Mouse (Mus musculus) limb, embryonic 11.5 days (tissue): ENCODE data around the gene Cntn5. TPM values are rescaled to one million over a fixed set of nuclear protein-coding genes. Genes with fewer than 3 reads are reported as not detected.

Experiments used
- ATAC-seq: fragments of 200-750 bp; cut with Nextera tagmentation; 2 replicates; pipeline ENCODE4 v1.8.0; 2017; ENCODE audit warnings: low read depth; ENCODE audit not compliant: insufficient number of reproducible peaks, low FRiP score, low TSS enrichment
- DNase-seq: peaks from one replicate; pipeline ENCODE4 v3.0.0-alpha.2; 2015; ENCODE audit warnings: low spot score
- H3K27ac ChIP-seq: fragments of 300-500 bp; sonication (generic); replicated peaks from 2 replicates; pipeline ENCODE4 v1.5.1; 2014; ENCODE audit warnings: low read depth, mild to moderate bottlenecking, low read length
- H3K27me3 ChIP-seq: fragments of 300-500 bp; sonication (generic); 2 replicates; pipeline ENCODE4 v1.6.1; 2014; ENCODE audit warnings: mild to moderate bottlenecking, low read length, mixed read lengths; ENCODE audit not compliant: control insufficient read depth, insufficient read depth
- H3K36me3 ChIP-seq: fragments of 300-500 bp; sonication (generic); 2 replicates; pipeline ENCODE4 v1.6.1; 2014; ENCODE audit warnings: mild to moderate bottlenecking, low read length, moderate library complexity, mixed read lengths; ENCODE audit not compliant: control insufficient read depth, insufficient read depth
- H3K4me1 ChIP-seq: fragments of 300-500 bp; sonication (generic); 2 replicates; pipeline ENCODE4 v1.6.1; 2014; ENCODE audit warnings: low read length, mixed read lengths; ENCODE audit not compliant: control insufficient read depth, insufficient read depth
- H3K4me2 ChIP-seq: fragments of 300-500 bp; sonication (generic); 2 replicates; pipeline ENCODE4 v1.6.1; 2014; ENCODE audit warnings: low read depth, mild to moderate bottlenecking, moderate library complexity; ENCODE audit not compliant: severe bottlenecking
- H3K4me3 ChIP-seq: fragments of 300-500 bp; sonication (generic); 2 replicates; pipeline ENCODE4 v1.5.1; 2014; ENCODE audit warnings: low read depth, low read length
- H3K9ac ChIP-seq: fragments of 300-500 bp; sonication (generic); 2 replicates; pipeline ENCODE4 v1.6.1; 2014; ENCODE audit warnings: mild to moderate bottlenecking, low read length
- H3K9me3 ChIP-seq: fragments of 300-500 bp; sonication (generic); 2 replicates; pipeline ENCODE4 v1.6.1; 2016; ENCODE audit warnings: low read length; ENCODE audit not compliant: control insufficient read depth
- WGBS: fragments of 180-500 bp; shearing (Covaris S2); extraction: QIAGEN DNeasy Blood & Tissue Kit; methylation state at CpG from one replicate; pipeline ENCODE4 v1.1.7; 2014; 5-methylcytosine and 5-hydroxymethylcytosine counted together
- polyA plus RNA-seq: library from polyadenylated mRNA; unstranded; fragments of >200 nt; fragmentation: Nextera tagmentation; extraction: Ambion mirVana; gene quantifications from 2 replicates; pipeline ENCODE4 v1.2.1, GENCODE M21; 2014

The Cntn5 gene
- polyA plus RNA-seq, 1 experiment from 2014 or later = 0.53 TPM

DNA sequence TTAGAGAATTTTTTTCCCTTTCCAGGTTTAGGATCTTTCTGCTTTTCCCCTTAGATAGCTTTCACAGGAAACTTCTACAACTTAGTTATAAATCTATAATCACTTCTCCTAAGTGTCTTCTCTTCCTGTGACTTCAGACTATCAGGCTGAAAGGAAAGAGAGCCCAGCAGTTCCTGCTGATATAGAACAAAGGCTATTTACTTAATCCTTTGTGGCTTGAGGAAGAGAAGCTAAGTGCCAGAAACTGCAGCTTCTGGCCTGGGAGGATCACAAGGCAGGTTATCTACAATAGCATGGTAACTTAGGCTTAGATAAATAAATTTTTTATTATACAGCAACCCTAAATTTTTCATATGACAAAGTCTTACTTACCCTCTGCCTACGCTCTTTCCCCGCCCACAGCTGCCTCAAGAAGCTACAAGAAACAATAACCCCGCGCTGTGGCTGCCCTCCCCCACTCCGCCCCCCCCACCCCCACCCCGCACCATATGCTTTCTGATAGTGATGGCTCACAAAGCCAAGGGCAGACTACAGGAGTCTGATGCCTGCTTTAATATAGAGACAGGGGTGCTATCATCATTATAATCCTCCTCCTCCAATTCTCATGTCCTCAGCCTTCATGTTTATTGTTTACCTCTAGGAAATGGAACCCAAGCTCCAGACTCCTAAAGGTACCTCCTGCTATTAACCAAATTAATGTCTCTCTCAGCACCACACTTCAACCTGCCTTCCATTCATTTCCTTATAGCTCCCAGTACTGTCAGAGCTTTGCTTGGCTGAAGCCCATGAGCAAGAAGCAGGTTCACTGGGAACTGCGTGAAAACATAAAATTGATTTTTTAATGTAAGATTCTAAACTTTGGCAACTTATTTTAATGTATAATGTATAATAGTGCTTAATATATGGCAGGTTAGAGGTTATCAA lies 1032.2 kb downstream of the Cntn5 start:
- H3K4me3 ChIP-seq = no peak overlapping the region
- no peak overlapping the region for H3K4me2 ChIP-seq
- H3K4me1 ChIP-seq = no peaks in the 10 kb centered on the region
- H3K27ac ChIP-seq = no peak overlapping the region
- DNase-seq (no peak), ATAC-seq (no peak)
- no peaks in the 10 kb centered on the region for H3K36me3 ChIP-seq
- WGBS = 53% methylated on average over 7 of the region's 7 CpGs
- no peak overlapping the region for H3K9ac ChIP-seq
- no peaks in the 10 kb centered on the region for H3K27me3 ChIP-seq
- H3K9me3 ChIP-seq = no peaks in the 10 kb centered on the region

GRCm38 (mm10) chr9:9860631-9861030 lies 1043.9 kb downstream of the Cntn5 start:
- Histone ChIP-seq H3K36me3 (no peaks in the 10 kb centered on the region), H3K9me3 (no peaks in the 10 kb centered on the region), H3K4me1 (no peaks in the 10 kb centered on the region), H3K27me3 (no peaks in the 10 kb centered on the region), H3K4me2 (no peak overlapping the region), H3K9ac (no peak overlapping the region), H3K4me3 (no peak overlapping the region), H3K27ac (no peak overlapping the region)
- DNase-seq = no peak
- 89% methylated on average over 3 of the region's 3 CpGs for WGBS
- no peak for ATAC-seq

- no peaks in the 10 kb centered on the region for H3K27me3 ChIP-seq
- H3K4me1 ChIP-seq = no peaks in the 10 kb centered on the region
- WGBS = 73% methylated on average over 1 of the region's 1 CpGs
- no peak for ATAC-seq
- H3K4me2 ChIP-seq = no peak overlapping the region
- DNase-seq = no peak
- no peaks in the 10 kb centered on the region for H3K36me3 ChIP-seq
- no peak overlapping the region for H3K9ac ChIP-seq
- H3K4me3 ChIP-seq = no peak overlapping the region
- no peaks in the 10 kb centered on the region for H3K9me3 ChIP-seq
- H3K27ac ChIP-seq = no peak overlapping the region
These were observed 1045.3 kb downstream of the Cntn5 start for GRCm38 (mm10) chr9:9859323-9859722.

GRCm38 (mm10) chr9:9854791-9855190 lies 1049.8 kb downstream of the Cntn5 start:
- Histone ChIP-seq H3K27me3 (no peaks in the 10 kb centered on the region), H3K4me2 (no peak overlapping the region), H3K4me1 (no peaks in the 10 kb centered on the region), H3K27ac (no peak overlapping the region), H3K9ac (no peak overlapping the region), H3K9me3 (no peaks in the 10 kb centered on the region), H3K4me3 (no peak overlapping the region), H3K36me3 (no peaks in the 10 kb centered on the region)
- no peak for ATAC-seq
- 77% methylated on average over 1 of the region's 1 CpGs for WGBS
- no peak for DNase-seq

DNA sequence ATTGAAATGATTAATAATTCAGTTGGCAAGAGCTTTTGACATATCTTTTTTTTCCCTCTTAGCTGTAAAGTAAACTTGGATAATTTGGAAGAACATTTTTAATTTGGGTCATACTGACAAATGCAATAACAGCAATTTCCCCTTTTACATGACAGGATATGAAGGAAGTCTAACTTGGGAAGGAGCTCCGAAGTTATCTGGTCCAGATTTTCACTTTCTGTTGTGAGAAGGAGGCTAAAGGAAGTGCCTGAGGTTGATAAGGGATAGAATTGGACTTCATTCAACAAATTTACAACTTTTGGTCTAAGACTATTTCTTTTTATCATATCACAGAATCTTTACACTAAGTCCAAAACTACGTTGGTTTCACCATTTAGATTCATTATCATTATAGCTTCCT lies 1074.3 kb downstream of the Cntn5 start:
- Histone ChIP-seq H3K9ac (no peak overlapping the region), H3K36me3 (no peaks in the 10 kb centered on the region), H3K4me1 (no peaks in the 10 kb centered on the region), H3K4me3 (no peak overlapping the region), H3K27ac (no peak overlapping the region), H3K9me3 (no peaks in the 10 kb centered on the region), H3K4me2 (no peak overlapping the region), H3K27me3 (no peaks in the 10 kb centered on the region)
- WGBS = 75% methylated on average over 2 of the region's 2 CpGs
- DNase-seq = no peak
- no peak for ATAC-seq

DNA sequence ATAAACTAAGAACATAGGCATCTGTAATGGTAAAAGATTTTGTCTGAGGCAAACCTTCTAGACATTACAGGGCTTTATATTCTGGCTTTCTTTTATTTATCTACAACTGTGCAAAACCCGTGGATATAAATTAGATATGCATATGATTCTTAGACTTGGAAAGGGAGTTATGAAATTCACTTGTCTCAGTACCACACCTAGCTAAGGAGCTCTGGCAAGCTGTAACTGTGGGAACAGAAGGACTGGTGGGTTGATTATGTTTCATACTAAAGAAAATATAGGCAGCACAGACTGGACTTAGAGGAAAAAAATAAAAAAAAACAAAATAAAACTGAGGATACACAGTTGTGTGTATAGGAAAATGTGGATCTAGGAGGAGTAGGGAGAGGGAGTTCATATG lies 1084.6 kb downstream of the Cntn5 start:
- Histone ChIP-seq H3K27me3 (no peaks in the 10 kb centered on the region), H3K4me2 (no peak overlapping the region), H3K27ac (no peak overlapping the region), H3K4me1 (no peaks in the 10 kb centered on the region), H3K9me3 (no peaks in the 10 kb centered on the region), H3K9ac (no peak overlapping the region), H3K4me3 (no peak overlapping the region), H3K36me3 (no peaks in the 10 kb centered on the region)
- DNase-seq = no peak
- WGBS = 76% methylated on average over 1 of the region's 1 CpGs
- ATAC-seq = no peak

DNA sequence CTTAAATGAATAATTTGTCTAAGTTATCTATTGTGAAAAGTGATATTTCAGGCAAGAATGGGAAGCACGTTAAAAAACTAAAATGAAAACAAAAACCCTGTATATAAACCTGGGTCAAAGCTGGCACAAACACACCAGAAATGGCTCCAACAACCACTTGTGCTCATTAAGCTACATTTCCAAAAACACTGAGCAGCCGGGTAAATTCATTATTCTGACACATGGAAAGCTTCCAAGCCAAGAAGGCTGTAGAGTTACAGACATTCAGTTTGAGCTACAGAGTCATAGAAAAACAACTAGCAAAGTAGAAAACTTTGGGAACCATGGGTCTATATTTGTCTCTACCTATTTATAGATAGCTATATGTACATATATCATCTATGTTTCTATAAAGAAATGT lies 1087.1 kb downstream of the Cntn5 start:
- no peak overlapping the region for H3K4me2 ChIP-seq
- H3K4me3 ChIP-seq = no peak overlapping the region
- DNase-seq (no peak), ATAC-seq (no peak)
- no peaks in the 10 kb centered on the region for H3K27me3 ChIP-seq
- no peak overlapping the region for H3K27ac ChIP-seq
- no peaks in the 10 kb centered on the region for H3K36me3 ChIP-seq
- H3K4me1 ChIP-seq = no peaks in the 10 kb centered on the region
- H3K9ac ChIP-seq = no peak overlapping the region
- H3K9me3 ChIP-seq = no peaks in the 10 kb centered on the region
- 86% methylated on average over 2 of the region's 2 CpGs for WGBS

GRCm38 (mm10) chr9:9799546-9799945 lies 1105.0 kb downstream of the Cntn5 start:
- H3K27me3 ChIP-seq = no peaks in the 10 kb centered on the region
- no peak overlapping the region for H3K4me2 ChIP-seq
- no peaks in the 10 kb centered on the region for H3K36me3 ChIP-seq
- no peak overlapping the region for H3K9ac ChIP-seq
- WGBS = 81% methylated on average over 2 of the region's 2 CpGs
- ATAC-seq = no peak
- DNase-seq = no peak
- no peak overlapping the region for H3K27ac ChIP-seq
- H3K4me3 ChIP-seq = no peak overlapping the region
- H3K4me1 ChIP-seq = no peaks in the 10 kb centered on the region
- no peaks in the 10 kb centered on the region for H3K9me3 ChIP-seq

DNA sequence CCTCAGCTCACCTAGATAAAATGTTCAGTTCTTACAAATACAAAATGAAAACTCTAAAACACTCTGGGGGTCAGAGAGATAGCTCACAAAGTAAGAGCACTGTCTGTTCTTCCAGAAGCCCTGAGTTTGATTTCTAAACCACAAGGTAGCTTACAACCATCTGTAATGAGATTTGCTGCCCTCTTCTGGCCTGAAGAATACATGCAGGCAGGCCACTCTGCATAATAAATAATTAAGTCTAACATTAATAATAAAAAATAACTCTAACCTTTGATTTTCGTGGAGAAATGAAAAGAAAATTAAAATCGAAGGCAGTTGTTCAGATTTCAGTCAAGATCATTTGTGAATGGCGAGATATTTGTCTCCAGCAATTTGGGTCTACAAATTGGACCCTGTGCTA lies 1120.9 kb downstream of the Cntn5 start:
- DNase-seq (no peak), ATAC-seq (no peak)
- no peaks in the 10 kb centered on the region for H3K36me3 ChIP-seq
- no peak overlapping the region for H3K9ac ChIP-seq
- no peak overlapping the region for H3K4me3 ChIP-seq
- no peak overlapping the region for H3K4me2 ChIP-seq
- H3K4me1 ChIP-seq = no peaks in the 10 kb centered on the region
- 52% methylated on average over 3 of the region's 3 CpGs for WGBS
- no peaks in the 10 kb centered on the region for H3K9me3 ChIP-seq
- H3K27ac ChIP-seq = no peak overlapping the region
- H3K27me3 ChIP-seq = no peaks in the 10 kb centered on the region
